Mouse (Mus musculus) natural killer cell, adult 2 months (primary cell): ENCODE measurements around the gene Pde2a.

ENCODE experiments used
- DNase-seq, 2 experiments: peaks; one replicate each; pipeline ENCODE4 v3.0.0; 2022; ENCODE audit warnings: low spot score in 2 of 2

The Pde2a gene

GRCm38 (mm10) chr7:101453725-101454124 is 32.2 kb downstream of the Pde2a start:
- peak; percentile 71 to 87 for DNase-seq

DNA sequence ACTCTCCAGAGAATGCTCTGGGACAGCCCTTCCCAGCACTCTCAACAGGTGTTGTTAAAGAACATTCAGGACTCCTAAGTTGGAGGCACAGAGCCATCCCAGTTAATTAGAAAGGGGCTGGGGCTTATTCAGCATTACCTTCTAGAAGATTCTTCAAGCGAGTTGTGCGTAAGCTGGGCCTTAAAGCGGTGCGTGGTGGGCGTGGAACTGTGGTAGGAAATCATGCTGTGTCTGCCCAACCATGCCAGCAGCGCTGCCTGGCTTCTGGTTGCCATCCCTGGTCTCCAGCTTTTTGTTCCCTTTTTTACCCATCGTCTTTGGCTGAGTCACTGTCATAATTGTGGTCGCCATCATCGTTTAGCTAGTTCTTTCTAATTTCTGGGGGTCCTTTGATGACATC is 33.0 kb downstream of the Pde2a start:
- peak in 1 of 2 experiments; percentile 60 for DNase-seq

- no peak for DNase-seq
Observed at GRCm38 (mm10) chr7:101455141-101455540, 33.6 kb downstream of the Pde2a start.

- DNase-seq, result no peak
Observed at GRCm38 (mm10) chr7:101456318-101456717, 34.8 kb downstream of the Pde2a start.

DNA sequence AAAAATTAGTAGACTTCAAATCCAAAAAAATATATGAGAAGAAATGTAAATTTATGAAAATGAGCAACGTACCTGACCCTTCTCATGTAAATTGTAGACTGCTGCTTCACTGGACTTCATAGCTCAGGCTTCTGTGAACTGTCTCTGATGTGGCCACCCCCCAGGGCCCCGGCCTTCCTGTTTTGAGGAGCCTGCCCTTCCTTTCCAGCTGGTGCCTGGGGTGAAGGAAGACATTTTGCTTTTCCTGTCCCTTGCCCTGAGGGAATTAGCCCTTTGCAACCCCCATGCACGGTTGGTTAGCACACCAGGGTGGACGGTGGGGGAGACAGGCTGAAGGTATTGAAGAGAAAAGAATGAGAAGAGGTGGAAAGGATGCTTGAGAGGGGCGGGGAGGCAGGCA is 35.3 kb downstream of the Pde2a start:
- no peak for DNase-seq

DNA sequence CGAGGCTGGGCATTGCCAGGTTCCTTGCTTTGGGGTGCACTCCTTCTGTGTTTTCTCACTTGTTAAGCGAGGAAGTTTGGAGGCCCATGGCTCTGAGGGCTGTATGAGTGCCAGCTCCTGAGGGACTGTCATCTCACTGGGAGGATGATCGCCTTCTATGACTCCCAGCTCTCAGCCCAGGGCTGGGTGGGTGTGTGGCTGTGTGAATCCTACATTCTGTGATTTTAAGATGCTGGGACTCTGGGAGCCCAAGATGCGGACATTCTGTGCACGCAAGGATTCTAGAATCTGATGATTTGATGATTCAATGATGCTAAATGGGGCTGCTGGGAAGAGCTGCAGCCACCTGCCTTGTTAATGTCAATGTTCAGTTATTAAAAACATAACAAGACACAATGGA is 35.8 kb downstream of the Pde2a start:
- DNase-seq, result no peak

DNA sequence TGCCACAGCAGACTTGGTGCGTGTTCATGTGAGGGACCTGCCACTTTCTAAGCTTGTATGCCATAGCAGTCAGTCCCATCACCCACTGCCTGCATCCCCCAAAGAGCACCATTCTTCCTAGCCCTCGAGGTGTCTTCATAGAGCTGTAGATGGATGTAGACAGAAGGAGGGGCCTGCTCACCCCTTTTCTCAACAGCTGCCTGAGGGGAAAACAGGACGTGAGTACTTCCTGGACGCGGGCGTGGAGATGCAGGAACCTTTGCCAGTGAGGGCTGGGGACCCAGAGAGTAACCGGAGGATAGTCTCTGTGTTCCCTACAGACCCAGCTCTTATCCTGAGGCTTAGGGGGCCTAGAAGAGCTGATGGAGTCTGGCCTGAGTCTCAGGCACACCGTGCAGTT is 36.3 kb downstream of the Pde2a start:
- no peak for DNase-seq

- DNase-seq, result no peak
Observed at GRCm38 (mm10) chr7:101458278-101458781, 36.8 kb downstream of the Pde2a start.

- DNase-seq, result no peak
Observed at GRCm38 (mm10) chr7:101459305-101459813, 37.9 kb downstream of the Pde2a start.

DNA sequence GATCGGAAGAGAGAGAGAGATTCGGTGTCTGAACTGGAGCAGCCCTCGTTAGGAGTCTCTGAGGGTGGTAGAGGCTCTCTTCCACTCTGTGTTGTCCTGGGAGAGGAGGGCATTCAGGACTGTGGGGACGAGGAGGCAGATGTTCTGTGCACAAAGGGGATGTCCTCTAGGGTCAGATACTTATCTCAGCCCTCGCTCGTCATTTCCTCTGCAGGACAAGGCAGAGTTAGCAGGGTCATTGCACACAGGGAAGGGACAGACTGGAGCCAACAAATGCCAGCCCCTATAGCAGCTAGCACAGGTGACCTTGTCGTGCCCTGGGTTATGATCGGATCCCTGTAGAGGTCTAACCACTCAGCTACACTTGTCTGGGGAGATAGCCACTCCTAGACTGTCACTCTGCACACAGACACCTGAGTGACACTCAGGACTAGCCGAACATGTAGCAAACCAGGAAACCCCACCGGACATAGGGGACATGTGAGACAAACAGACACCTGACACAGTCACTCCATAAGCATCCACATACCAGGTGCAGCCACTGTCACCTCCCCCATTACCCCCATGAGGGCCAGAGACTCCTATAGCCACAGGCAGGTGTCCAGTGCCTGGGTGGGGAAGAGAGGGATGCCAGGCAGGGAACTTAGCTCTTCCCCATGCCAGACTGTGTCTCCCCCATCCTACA is 38.6 kb downstream of the Pde2a start:
- DNase-seq, result no peak

DNA sequence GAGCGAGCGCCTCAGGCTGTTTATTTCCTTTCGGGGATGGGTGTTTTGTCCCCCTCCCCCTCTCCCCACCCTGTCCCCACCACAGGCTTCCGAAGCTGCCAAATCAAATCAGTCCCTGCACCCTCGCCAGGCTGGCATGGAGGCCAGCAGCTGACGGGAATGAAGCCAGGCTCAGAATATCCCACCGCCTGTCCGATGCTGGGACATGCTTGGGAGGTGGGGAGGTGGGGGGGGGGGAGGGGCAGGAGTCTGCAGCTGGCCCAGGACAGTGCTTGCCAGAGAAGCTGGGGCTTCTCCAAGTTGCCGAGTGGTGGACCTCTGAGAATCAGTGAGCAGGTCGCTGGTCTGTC is 39.1 kb downstream of the Pde2a start:
- DNase-seq, result no peak

- no peak for DNase-seq
Observed at GRCm38 (mm10) chr7:101461571-101461970, 40.1 kb downstream of the Pde2a start.

- DNase-seq, result peak in 1 of 2 experiments; percentile 40
Observed at GRCm38 (mm10) chr7:101462327-101463068, 41.0 kb downstream of the Pde2a start.

DNA sequence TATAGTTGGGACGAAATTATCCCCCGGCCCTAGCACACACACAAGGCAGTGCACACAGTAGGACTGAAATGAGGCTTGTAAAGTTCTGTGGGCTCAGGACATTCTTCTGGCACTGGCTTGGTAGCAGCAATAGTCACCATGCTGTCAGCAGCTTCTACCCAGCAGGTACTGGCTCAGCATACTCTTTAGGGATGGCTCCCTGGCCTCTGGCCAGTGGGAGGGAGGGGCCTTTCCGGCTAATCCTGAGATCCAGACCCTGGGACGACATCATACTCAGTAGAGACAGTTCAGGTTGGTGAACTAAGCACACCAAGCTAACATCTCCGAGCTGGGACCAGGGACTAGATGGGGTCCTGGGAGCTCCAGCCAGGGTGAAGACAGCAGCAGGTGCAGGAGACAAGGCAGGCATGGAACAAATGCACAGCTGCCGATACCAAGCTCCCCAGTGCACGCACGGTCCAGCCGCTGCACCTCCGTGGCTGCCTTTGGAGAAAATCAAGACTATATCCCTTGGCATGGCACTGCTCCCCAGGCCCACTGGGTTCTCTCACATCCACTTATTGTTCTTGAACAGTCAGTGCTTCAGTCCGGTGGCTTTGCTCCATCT is 42.3 kb downstream of the Pde2a start:
- DNase-seq, result no peak

GRCm38 (mm10) chr7:101464927-101465326 is 43.4 kb downstream of the Pde2a start:
- no peak for DNase-seq

DNA sequence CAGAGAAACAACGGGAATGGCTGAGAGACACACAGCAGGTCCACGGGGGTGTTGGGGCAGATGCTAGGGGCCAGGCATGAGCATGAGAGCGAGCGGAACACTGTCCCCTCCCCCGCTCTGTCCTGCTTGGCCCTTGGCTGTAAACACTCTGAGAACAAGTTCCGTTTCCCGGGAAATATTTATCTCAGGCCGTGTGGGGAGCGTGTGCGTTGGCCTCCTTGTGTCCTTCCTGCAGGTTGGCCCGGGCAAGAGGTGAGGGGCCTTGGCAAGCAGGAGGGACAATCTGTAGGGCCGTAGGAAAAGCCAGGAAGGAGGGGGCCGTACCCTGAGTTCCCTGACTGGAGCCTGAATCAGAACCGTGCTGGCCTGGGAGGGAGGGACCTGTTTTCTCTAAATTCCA is 43.9 kb downstream of the Pde2a start:
- DNase-seq, result no peak

DNA sequence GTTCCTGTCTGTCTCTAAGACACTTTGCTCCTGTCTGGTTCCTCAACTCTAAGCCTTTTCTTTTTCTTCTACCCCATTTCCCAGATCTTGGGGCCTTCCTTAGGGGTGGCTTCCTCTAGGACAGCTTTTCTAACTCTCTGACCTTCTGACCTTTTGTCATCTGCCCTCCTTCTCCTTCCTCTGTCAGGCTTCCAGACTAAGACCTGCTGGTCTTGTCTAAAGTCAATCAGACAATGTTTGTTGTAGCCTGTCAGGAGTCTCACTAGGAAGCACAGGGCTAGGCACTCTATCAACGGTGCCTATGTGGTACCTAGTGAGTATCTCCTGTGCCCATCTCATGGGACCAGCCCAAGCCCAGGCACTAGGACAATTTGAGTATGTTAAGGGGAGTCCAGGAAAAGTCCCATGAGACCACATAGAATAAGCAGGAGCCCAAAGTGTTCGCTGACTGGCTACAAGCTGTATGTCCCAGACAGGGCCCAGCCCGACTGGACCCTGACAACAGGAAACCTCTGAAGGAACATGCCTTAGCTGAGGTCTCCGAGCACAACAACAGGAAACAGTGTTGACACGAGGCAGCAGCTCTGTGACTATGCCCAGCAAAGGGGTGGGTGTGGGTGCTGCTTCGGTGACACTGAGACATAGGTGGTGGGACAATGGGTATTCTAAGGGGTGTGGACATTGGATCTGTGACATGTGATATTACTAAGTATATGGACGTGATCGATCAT is 44.5 kb downstream of the Pde2a start:
- DNase-seq, result no peak

- DNase-seq, result peak; percentile 90 to 94
Observed at GRCm38 (mm10) chr7:101466581-101467081, 45.1 kb downstream of the Pde2a start.

- DNase-seq, result no peak
Observed at GRCm38 (mm10) chr7:101471423-101471822, 49.9 kb downstream of the Pde2a start.

GRCm38 (mm10) chr7:101471968-101472480 is 50.5 kb downstream of the Pde2a start:
- no peak for DNase-seq
